Comparison of ENCODE assay signal across 7 mouse cellular contexts in genomic region chr16:42782091-42782679, GRCm38 (mm10).
DNase-seq lines count a peak whose midpoint lies in the region; ATAC-seq and TF ChIP-seq lines count a peak whose summit lies in the region.

No protein-coding gene starts in this region.

- H3K36me3 ChIP-seq in intestine, embryonic 15.5 days, result no peaks in the 10 kb centered on the region
- no peaks in the 10 kb centered on the region for H3K36me3 ChIP-seq in myocyte (ENCODE audit: control insufficient read depth, insufficient read depth)

- no peak overlapping the region for H3K27ac ChIP-seq in intestine, embryonic 15.5 days

- no peaks in the 10 kb centered on the region for H3K79me2 ChIP-seq in myocyte (ENCODE audit: control insufficient read depth, insufficient read depth)

- H3K9me3 ChIP-seq in intestine, embryonic 15.5 days, result no peaks in the 10 kb centered on the region

- H3K27me3 ChIP-seq in intestine, embryonic 15.5 days (replicated peaks), result no peaks in the 10 kb centered on the region
- H3K27me3 ChIP-seq in myocyte (ENCODE audit: control insufficient read depth, insufficient read depth, insufficient read length), result no peaks in the 10 kb centered on the region

- H3K4me3 ChIP-seq in intestine, embryonic 15.5 days (replicated peaks), result no peak overlapping the region
- no peak overlapping the region for H3K4me3 ChIP-seq in myocyte

- peak; percentile 81 for ATAC-seq in intestine, embryonic 15.5 days

- no peak overlapping the region for H3K4me2 ChIP-seq in intestine, embryonic 15.5 days (replicated peaks)
- peak overlapping the region; percentile 84 for H3K4me2 ChIP-seq in myocyte (ENCODE audit: low read depth)

- intact Hi-C loops in left cerebral cortex, postnatal 25 days (cut with DNase I), result loop anchor here (2.0 to 10.0 kb wide), 3 partner anchors 437 to 591 kb away; partner anchors contain the start of gene Gap43

- no peak overlapping the region for H3K9ac ChIP-seq in intestine, embryonic 15.5 days

- 10% methylated on average over 5 of the region's 5 CpGs for WGBS in intestine, embryonic 15.5 days

- TF ChIP-seq POLR2A in myocyte (IDR thresholded peaks at IDR 0.05; ENCODE audit: insufficient read length, low read depth), result no peak

- DNase-seq in WW6 (ENCODE audit: low read depth, low spot score), result peak; percentile 82
- DNase-seq in cerebellum, postnatal 10 days, result peak; percentile 75 to 86
- DNase-seq in frontal cortex, postnatal 14 days (ENCODE audit: low spot score in 2 of 2), result peak; percentile 11 to 45
- DNase-seq in left cerebral cortex, postnatal 25 days (ENCODE audit: low spot score in 2 of 2), result peak; percentile 54 to 78
- DNase-seq in thymus, postnatal 10 days (ENCODE audit: low spot score in 2 of 2), result no peak

- no peak overlapping the region for H3ac ChIP-seq in myocyte (ENCODE audit: control insufficient read depth, insufficient read length)

- no peaks in the 10 kb centered on the region for H3K4me1 ChIP-seq in intestine, embryonic 15.5 days (replicated peaks)

TF ChIP-seq in myocyte, 11 proteins besides CTCF, POLR2A, EP300 and RAD21:
- TF ChIP-seq MAX (IDR thresholded peaks at IDR 0.05; ENCODE audit: low read depth), result no peak
- no peak for TF ChIP-seq POLR2AphosphoS2 (IDR thresholded peaks at IDR 0.05; ENCODE audit: insufficient read length, low read depth)
- no peak for TF ChIP-seq REST (IDR thresholded peaks at IDR 0.05; ENCODE audit: insufficient read depth, insufficient read length)
- no peak for TF ChIP-seq E2F4 (IDR thresholded peaks at IDR 0.05; ENCODE audit: insufficient read depth)
- 0 out of 2 replicates have a peak, but pooled peaks have one; percentile 20 for TF ChIP-seq CEBPB (IDR thresholded peaks at IDR 0.05; ENCODE audit: insufficient read depth, poor library complexity, severe bottlenecking)
- no peak for TF ChIP-seq SRF (IDR thresholded peaks at IDR 0.05; ENCODE audit: control insufficient read depth, insufficient read length, low read depth)
- TF ChIP-seq TCF3 (IDR thresholded peaks at IDR 0.05; ENCODE audit: insufficient read length, low read depth), result no peak
- TF ChIP-seq MYOD1 (IDR thresholded peaks at IDR 0.05; ENCODE audit: control insufficient read depth in 1 of 3, insufficient read length in 2 of 3, low read depth in 2 of 3), result no peak

Comparison
In these comparisons a context has a peak if more than half of its experiments do, and no peak if none do; other contexts are left out.
1. DNase-seq: peak in WW6 (single experiment), cerebellum, postnatal 10 days (2 of 2), frontal cortex, postnatal 14 days (2 of 2) and left cerebral cortex, postnatal 25 days (2 of 2); none in thymus, postnatal 10 days (0 of 2).